7 mouse cellular contexts compared by ENCODE assay signal in the genomic region with DNA sequence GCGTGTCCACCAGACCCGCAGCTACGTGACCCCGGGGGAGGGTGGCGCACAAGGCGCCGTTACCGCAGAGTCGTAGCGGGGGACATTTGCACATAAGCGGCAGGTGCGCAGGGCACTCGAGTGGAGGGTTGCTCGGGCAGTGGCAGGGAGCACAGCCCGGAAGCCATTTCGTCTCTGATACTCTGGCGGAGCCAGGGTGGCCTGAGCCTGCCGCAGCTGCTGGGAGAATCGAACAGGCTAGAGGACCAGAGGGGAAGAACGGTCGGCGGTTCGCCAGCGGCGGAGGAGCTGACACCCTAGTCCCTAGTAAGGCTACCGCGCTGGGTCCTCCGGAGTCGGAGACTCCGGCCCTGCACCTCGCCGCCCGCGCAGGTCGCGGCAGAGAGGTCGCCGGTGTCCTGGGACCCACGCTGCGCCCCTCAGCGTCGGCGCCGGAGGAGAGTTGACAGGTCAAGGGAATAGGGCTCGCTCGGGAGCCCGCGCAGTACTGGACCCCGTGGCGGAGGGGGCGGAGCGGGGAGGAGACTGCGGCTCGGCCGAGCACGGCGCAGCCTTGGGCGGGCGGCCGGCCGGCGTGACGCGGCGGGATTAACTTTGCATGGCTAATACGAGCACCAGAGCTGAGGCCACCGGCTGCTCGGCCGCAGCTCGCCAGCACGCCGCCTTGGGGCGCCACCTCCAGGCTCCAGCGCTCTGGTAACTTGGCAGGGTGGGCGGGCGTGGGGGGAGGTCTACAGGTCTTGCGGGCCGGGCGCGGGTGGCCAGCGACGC. TPM values are rescaled to one million over a fixed set of nuclear protein-coding genes. Genes with fewer than 3 reads are reported as not detected.
DNase-seq lines count a peak whose midpoint lies in the region; ATAC-seq and TF ChIP-seq lines count a peak whose summit lies in the region.

No protein-coding gene starts in this region.

- no peaks in the 10 kb centered on the region for H3K9me3 ChIP-seq in forebrain, embryonic 12.5 days
- H3K9me3 ChIP-seq in heart, embryonic 16.5 days (replicated peaks; ENCODE audit: control insufficient read depth, low read length) = no peaks in the 10 kb centered on the region
- no peaks in the 10 kb centered on the region for H3K9me3 ChIP-seq in liver, embryonic 12.5 days (replicated peaks)

- H3K4me2 ChIP-seq in forebrain, embryonic 12.5 days = peak overlapping the region; percentile 98
- peak overlapping the region; percentile 100 for H3K4me2 ChIP-seq in heart, embryonic 16.5 days (ENCODE audit: low read depth, low read length)
- H3K4me2 ChIP-seq in liver, embryonic 12.5 days = peak overlapping the region; percentile 76

- no peak overlapping the region for H3K27ac ChIP-seq in forebrain, embryonic 12.5 days
- no peak overlapping the region for H3K27ac ChIP-seq in heart, embryonic 16.5 days (ENCODE audit: low read length)
- no peak overlapping the region for H3K27ac ChIP-seq in liver, embryonic 12.5 days

- under 1% methylated on average over 79 of the region's 82 CpGs for WGBS in forebrain, embryonic 12.5 days
- WGBS in heart, embryonic 16.5 days = under 1% methylated on average over 82 of the region's 82 CpGs
- 1% methylated on average over 82 of the region's 82 CpGs for WGBS in liver, embryonic 12.5 days (ENCODE audit: insufficient replicate concordance)

- no peak for TF ChIP-seq POLR2A in brain, embryonic 14.5 days (IDR thresholded peaks at IDR 0.05; ENCODE audit: borderline replicate concordance, extremely low read depth, insufficient read depth, insufficient read length, poor library complexity, severe bottlenecking)

- peak; percentile 93 for ATAC-seq in forebrain, embryonic 12.5 days (ENCODE audit: low FRiP score)
- peak; percentile 92 for ATAC-seq in heart, embryonic 16.5 days (replicated peaks; ENCODE audit: extremely low read depth, insufficient read depth, low FRiP score)
- ATAC-seq in liver, embryonic 12.5 days = peak; percentile 85

- peak overlapping the region; percentile 69 for H3K4me3 ChIP-seq in forebrain, embryonic 12.5 days (replicated peaks)
- H3K4me3 ChIP-seq in heart, embryonic 16.5 days (ENCODE audit: low read length) = peak overlapping the region; percentile 66
- H3K4me3 ChIP-seq in liver, embryonic 12.5 days = peak overlapping the region; percentile 58

- H3K4me1 ChIP-seq in forebrain, embryonic 12.5 days = peaks cover 18% of the 10 kb centered on the region
- H3K4me1 ChIP-seq in heart, embryonic 16.5 days (ENCODE audit: control insufficient read depth, insufficient read depth, low read length) = peaks cover 3% of the 10 kb centered on the region; the same call in 1 of the 2 replicates
- no peaks in the 10 kb centered on the region for H3K4me1 ChIP-seq in liver, embryonic 12.5 days

- DNase-seq in brain, embryonic 14.5 days (ENCODE audit: low read depth) = peak; percentile 75
- DNase-seq in kidney, postnatal 25 days = peak; percentile 88 to 95
- peak; percentile 57 for DNase-seq in naive thymus-derived CD4-positive, alpha-beta T cell, adult 2 months (ENCODE audit: low read depth)
- DNase-seq in splenic B cell, adult 2 months (ENCODE audit: low read depth, low spot score) = peak; percentile 44

- peak; percentile 8; the same call in 1 of the 2 replicates for TF ChIP-seq CTCF in brain, embryonic 14.5 days (IDR thresholded peaks at IDR 0.05; ENCODE audit: borderline replicate concordance, extremely low read depth, insufficient read depth, insufficient read length)

- peak overlapping the region; percentile 61 for H3K9ac ChIP-seq in forebrain, embryonic 12.5 days
- peak overlapping the region; percentile 71 for H3K9ac ChIP-seq in heart, embryonic 16.5 days (ENCODE audit: low read length)
- H3K9ac ChIP-seq in liver, embryonic 12.5 days = peak overlapping the region; percentile 52

- H3K27me3 ChIP-seq in forebrain, embryonic 12.5 days = peaks cover 27% of the 10 kb centered on the region
- peaks cover 10% of the 10 kb centered on the region for H3K27me3 ChIP-seq in heart, embryonic 16.5 days (ENCODE audit: control insufficient read depth, insufficient read depth, low read length)
- H3K27me3 ChIP-seq in liver, embryonic 12.5 days (replicated peaks) = peaks cover 53% of the 10 kb centered on the region
- H3K27me3 ChIP-seq in splenic B cell, adult 2 months (ENCODE audit: control insufficient read depth, insufficient read depth, low read length, poor library complexity, severe bottlenecking) = no peaks in the 10 kb centered on the region; the same call in 1 of the 2 replicates

- H3K36me3 ChIP-seq in forebrain, embryonic 12.5 days (replicated peaks) = no peaks in the 10 kb centered on the region
- no peaks in the 10 kb centered on the region for H3K36me3 ChIP-seq in heart, embryonic 16.5 days (ENCODE audit: control insufficient read depth, insufficient read depth)
- H3K36me3 ChIP-seq in liver, embryonic 12.5 days = no peaks in the 10 kb centered on the region
- no peaks in the 10 kb centered on the region for H3K36me3 ChIP-seq in splenic B cell, adult 2 months (ENCODE audit: control insufficient read depth, insufficient read depth, low read length, poor library complexity, severe bottlenecking)

RNA-seq across cellular contexts. Expression of a gene that starts 0.5 kb away (rescaled TPM):
- polyA plus RNA-seq in brain, embryonic 14.5 days (2012; rRNA removed) = 0.61 and 1.0 TPM in 2 replicates
- 1.1 and 1.3 TPM in 2 replicates for polyA plus RNA-seq in forebrain, embryonic 12.5 days (2016; fragmentation: Nextera tagmentation; extraction: Ambion mirVana)
- 0.56 and 1.2 TPM in 2 replicates for polyA plus RNA-seq in heart, embryonic 16.5 days (2015; fragmentation: Nextera tagmentation; extraction: Ambion mirVana)
- 1.5 and 1.9 TPM in 2 replicates for polyA plus RNA-seq in liver, embryonic 12.5 days (2016; fragmentation: Nextera tagmentation; extraction: Ambion mirVana)
